In genomic region chr1:191223930-191224301, GRCm38 (mm10) we compare ENCODE assay signal across 8 mouse cellular contexts. TPM values are rescaled to one million over a fixed set of nuclear protein-coding genes. Genes with fewer than 3 reads are reported as not detected.
DNase-seq lines count a peak whose midpoint lies in the region; ATAC-seq and TF ChIP-seq lines count a peak whose summit lies in the region.

No protein-coding gene starts in this region.

- no peak for TF ChIP-seq CTCF in liver, adult 2 months (IDR thresholded peaks at IDR 0.05; ENCODE audit: low read depth, low read length)

- peak overlapping the region; percentile 28 for H3K9ac ChIP-seq in liver, adult 2 months (ENCODE audit: low read depth, low read length)
- H3K9ac ChIP-seq in embryonic facial prominence, embryonic 13.5 days: peak overlapping the region; percentile 82
- H3K9ac ChIP-seq in hindbrain, embryonic 15.5 days: peak overlapping the region; percentile 77
- peak overlapping the region; percentile 76 for H3K9ac ChIP-seq in midbrain, embryonic 13.5 days (replicated peaks)

- no peak for DNase-seq in liver, adult 2 months (ENCODE audit: extremely low read depth, low read depth, low spot score)
- DNase-seq in liver: no peak
- DNase-seq in layer of hippocampus, adult 8-10 months (ENCODE audit: low spot score in 2 of 2): no peak
- DNase-seq in left cerebral cortex, postnatal 25 days (ENCODE audit: low spot score in 2 of 2): no peak
- DNase-seq in layer of hippocampus, adult 11-12 months (ENCODE audit: low spot score): no peak

- H3K4me1 ChIP-seq in liver, adult 2 months (ENCODE audit: control insufficient read depth, insufficient read depth, low read length): peaks cover 9% of the 10 kb centered on the region
- H3K4me1 ChIP-seq in embryonic facial prominence, embryonic 13.5 days: peaks cover 18% of the 10 kb centered on the region
- peaks cover 18% of the 10 kb centered on the region for H3K4me1 ChIP-seq in hindbrain, embryonic 15.5 days (replicated peaks)
- H3K4me1 ChIP-seq in midbrain, embryonic 13.5 days (replicated peaks): peaks cover 19% of the 10 kb centered on the region

- peak overlapping the region; percentile 97 for H3K4me2 ChIP-seq in embryonic facial prominence, embryonic 13.5 days
- H3K4me2 ChIP-seq in hindbrain, embryonic 15.5 days: peak overlapping the region; percentile 91
- H3K4me2 ChIP-seq in midbrain, embryonic 13.5 days (replicated peaks): peak overlapping the region; percentile 96

- peak overlapping the region; percentile 20 for H3K27ac ChIP-seq in liver, adult 2 months (replicated peaks; ENCODE audit: insufficient read depth, low read depth, low read length)
- H3K27ac ChIP-seq in embryonic facial prominence, embryonic 13.5 days: peak overlapping the region; percentile 60; the same call in 1 of the 2 replicates
- H3K27ac ChIP-seq in hindbrain, embryonic 15.5 days (replicated peaks): 0 out of 2 replicates have a peak overlapping the region, but pooled peaks have one; percentile 60
- no peak overlapping the region for H3K27ac ChIP-seq in midbrain, embryonic 13.5 days

- no peaks in the 10 kb centered on the region for H3K36me3 ChIP-seq in liver, adult 2 months (ENCODE audit: control insufficient read depth, insufficient read depth, low read length)
- H3K36me3 ChIP-seq in embryonic facial prominence, embryonic 13.5 days: no peaks in the 10 kb centered on the region
- no peaks in the 10 kb centered on the region for H3K36me3 ChIP-seq in hindbrain, embryonic 15.5 days
- no peaks in the 10 kb centered on the region for H3K36me3 ChIP-seq in midbrain, embryonic 13.5 days

- peak; percentile 17 for ATAC-seq in embryonic facial prominence, embryonic 13.5 days (ENCODE audit: insufficient number of reproducible peaks, insufficient read depth, low FRiP score, low TSS enrichment, low read depth)
- peak; percentile 88 for ATAC-seq in hindbrain, embryonic 15.5 days (ENCODE audit: low FRiP score, low read depth)
- peak; percentile 89 for ATAC-seq in midbrain, embryonic 13.5 days

- no peaks in the 10 kb centered on the region for H3K9me3 ChIP-seq in embryonic facial prominence, embryonic 13.5 days
- no peaks in the 10 kb centered on the region for H3K9me3 ChIP-seq in hindbrain, embryonic 15.5 days
- H3K9me3 ChIP-seq in midbrain, embryonic 13.5 days: no peaks in the 10 kb centered on the region

- no peaks in the 10 kb centered on the region for H3K79me2 ChIP-seq in liver, adult 2 months (ENCODE audit: control insufficient read depth, insufficient read depth, low read length)

- peak overlapping the region; percentile 0; the same call in 1 of the 2 replicates for H3K4me3 ChIP-seq in liver, adult 2 months (ENCODE audit: insufficient read depth, low read depth, low read length)
- peak overlapping the region; percentile 77 for H3K4me3 ChIP-seq in embryonic facial prominence, embryonic 13.5 days
- H3K4me3 ChIP-seq in hindbrain, embryonic 15.5 days: peak overlapping the region; percentile 58
- H3K4me3 ChIP-seq in midbrain, embryonic 13.5 days (replicated peaks): peak overlapping the region; percentile 63

- no peaks in the 10 kb centered on the region for H3K27me3 ChIP-seq in liver, adult 2 months (ENCODE audit: control insufficient read depth, insufficient read depth, low read length)
- H3K27me3 ChIP-seq in embryonic facial prominence, embryonic 13.5 days: no peaks in the 10 kb centered on the region
- H3K27me3 ChIP-seq in hindbrain, embryonic 15.5 days: no peaks in the 10 kb centered on the region
- no peaks in the 10 kb centered on the region for H3K27me3 ChIP-seq in midbrain, embryonic 13.5 days

- TF ChIP-seq POLR2A in liver, adult 2 months (IDR thresholded peaks at IDR 0.05; ENCODE audit: extremely low read depth, insufficient read depth, low read length): no peak

- 49% methylated on average over 10 of the region's 10 CpGs for WGBS in liver, adult 2 months
- WGBS in embryonic facial prominence, embryonic 13.5 days: 54% methylated on average over 10 of the region's 10 CpGs
- WGBS in hindbrain, embryonic 15.5 days: 51% methylated on average over 10 of the region's 10 CpGs
- 56% methylated on average over 10 of the region's 10 CpGs for WGBS in midbrain, embryonic 13.5 days

- intact Hi-C loops in left cerebral cortex, postnatal 25 days (cut with DNase I): no loop called here

RNA-seq across cellular contexts. Expression of gene Atf3, which starts 6.1 kb away (rescaled TPM):
- total RNA-seq in liver, adult 2 months (2014; rRNA removed): 0.55 and 1.1 TPM in 2 replicates
- 0.55 and 0.81 TPM in 2 replicates for polyA plus RNA-seq in liver, adult 2 months (2012; rRNA removed)
- polyA plus RNA-seq in embryonic facial prominence, embryonic 13.5 days (2015; fragmentation: Nextera tagmentation; extraction: Ambion mirVana): 2.6 and 2.9 TPM in 2 replicates
- 0.73 and 1.8 TPM in 2 replicates for polyA plus RNA-seq in hindbrain, embryonic 15.5 days (2015; fragmentation: Nextera tagmentation; extraction: Ambion mirVana)
- polyA plus RNA-seq in midbrain, embryonic 13.5 days (2015; fragmentation: Nextera tagmentation; extraction: Ambion mirVana): 0.83 and 1.2 TPM in 2 replicates
- total RNA-seq in layer of hippocampus, adult 8-10 months (2022): 1 to 10 TPM in 3 of 4 experiments, under 1 TPM in 1; 0.80 to 7.7 (median 3.5) TPM
- total RNA-seq in left cerebral cortex, postnatal 25 days (2021): 1 to 10 TPM in 1 of 2 experiments, under 1 TPM in 1; 0.53 to 1.4 TPM

RNA-seq across cellular contexts. Expression of gene Fam71a, which starts 59.3 kb away (rescaled TPM):
- not detected in 2 replicates for total RNA-seq in liver, adult 2 months (2014; rRNA removed)
- not detected in 2 replicates for polyA plus RNA-seq in liver, adult 2 months (2012; rRNA removed)
- not detected in 2 replicates for polyA plus RNA-seq in embryonic facial prominence, embryonic 13.5 days (2015; fragmentation: Nextera tagmentation; extraction: Ambion mirVana)
- polyA plus RNA-seq in hindbrain, embryonic 15.5 days (2015; fragmentation: Nextera tagmentation; extraction: Ambion mirVana): not detected in 2 replicates
- polyA plus RNA-seq in midbrain, embryonic 13.5 days (2015; fragmentation: Nextera tagmentation; extraction: Ambion mirVana): not detected in 2 replicates
- total RNA-seq in layer of hippocampus, adult 8-10 months (2022): not detected
- total RNA-seq in left cerebral cortex, postnatal 25 days (2021): not detected

Comparison
In these comparisons a context has a peak if more than half of its experiments do, and no peak if none do; other contexts are left out.
1. H3K4me3 ChIP-seq: peak in every context shown above with its lines; median percentile 77 in embryonic facial prominence, embryonic 13.5 days; 63 in midbrain, embryonic 13.5 days; 58 in hindbrain, embryonic 15.5 days; 0 in liver, adult 2 months.
2. H3K9ac ChIP-seq: peak in every context shown above with its lines; median percentile 82 in embryonic facial prominence, embryonic 13.5 days; 77 in hindbrain, embryonic 15.5 days; 76 in midbrain, embryonic 13.5 days; 28 in liver, adult 2 months.
3. ATAC-seq: peak in every context shown above with its lines; median percentile 89 in midbrain, embryonic 13.5 days; 88 in hindbrain, embryonic 15.5 days; 17 in embryonic facial prominence, embryonic 13.5 days.